Mouse (Mus musculus) megakaryocyte-erythroid progenitor cell, adult 5 weeks (primary cell): Measurements from ENCODE around the gene Junb. TPM values are rescaled to one million over a fixed set of nuclear protein-coding genes. Genes with fewer than 3 reads are reported as not detected.

Experiments
- polyA plus RNA-seq: library from polyadenylated mRNA; stranded (reverse); fragments of >175 nt; gene quantifications from 2 replicates; pipeline ENCODE4 v1.2.3, GENCODE M21; 2012

Gene Junb
- 1,314 and 1,326 TPM in 2 replicates for polyA plus RNA-seq

GRCm38 (mm10) chr8:84978248-84978940 is at the start of gene Junb:
Gene Junb (minus strand): TSS chr8:84978718.

GRCm38 (mm10) chr8:85026670-85027515 is 48.4 kb upstream of the Junb start, which contains the start of gene Trir:
Gene Trir (plus strand): TSS chr8:85026823.

GRCm38 (mm10) chr8:85025098-85025932 is 46.8 kb upstream of the Junb start, which contains the start of gene Asna1:
Gene Asna1 (minus strand): TSS chr8:85025281.

DNA sequence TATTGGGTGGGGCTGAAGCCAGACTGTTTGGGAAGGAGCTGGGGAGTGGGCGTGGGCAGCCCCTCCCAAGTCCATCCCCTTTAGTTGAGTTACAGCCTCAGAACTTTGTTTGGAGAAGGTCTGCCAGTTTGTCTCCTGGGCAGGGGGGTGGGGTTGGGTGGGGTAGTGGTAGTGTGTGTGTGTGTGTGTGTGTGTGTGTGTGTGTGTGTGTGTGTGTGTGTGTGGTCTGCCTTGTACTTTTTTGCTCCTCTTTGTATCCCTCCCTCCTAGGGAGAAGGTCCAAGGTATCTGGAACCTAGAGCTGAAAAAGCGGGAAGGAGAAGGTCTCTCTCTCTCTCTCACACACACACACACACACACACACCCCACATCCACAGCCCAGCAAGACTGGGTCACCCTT is 35.9 kb upstream of the Junb start, which contains the start of gene Best2:
Gene Best2, minus strand, starts transcription at position 101 of the 400 bp plus-strand sequence.

DNA sequence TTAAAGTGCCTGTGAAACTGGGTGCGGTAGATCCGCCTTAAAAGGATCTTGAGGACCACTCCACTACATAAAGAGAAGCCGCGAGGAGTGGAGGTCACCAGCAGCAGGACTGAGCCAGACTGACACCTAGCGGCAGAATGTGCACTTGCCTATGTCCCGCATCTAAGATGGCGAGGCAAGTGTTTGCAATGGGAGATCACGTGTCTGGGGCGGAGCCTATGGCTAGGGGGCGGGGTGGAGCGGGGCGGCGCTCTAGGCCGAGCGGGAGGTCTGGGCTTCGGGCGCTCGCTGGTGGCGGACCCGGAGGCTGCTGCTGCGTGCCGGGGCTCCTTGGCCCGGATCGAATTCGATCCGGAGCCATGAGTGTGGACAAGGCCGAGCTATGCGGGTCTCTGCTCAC is 11.8 kb upstream of the Junb start, which contains the start of gene Hook2:
Gene Hook2, plus strand, starts transcription at position 255 of the 400 bp plus-strand sequence.

DNA sequence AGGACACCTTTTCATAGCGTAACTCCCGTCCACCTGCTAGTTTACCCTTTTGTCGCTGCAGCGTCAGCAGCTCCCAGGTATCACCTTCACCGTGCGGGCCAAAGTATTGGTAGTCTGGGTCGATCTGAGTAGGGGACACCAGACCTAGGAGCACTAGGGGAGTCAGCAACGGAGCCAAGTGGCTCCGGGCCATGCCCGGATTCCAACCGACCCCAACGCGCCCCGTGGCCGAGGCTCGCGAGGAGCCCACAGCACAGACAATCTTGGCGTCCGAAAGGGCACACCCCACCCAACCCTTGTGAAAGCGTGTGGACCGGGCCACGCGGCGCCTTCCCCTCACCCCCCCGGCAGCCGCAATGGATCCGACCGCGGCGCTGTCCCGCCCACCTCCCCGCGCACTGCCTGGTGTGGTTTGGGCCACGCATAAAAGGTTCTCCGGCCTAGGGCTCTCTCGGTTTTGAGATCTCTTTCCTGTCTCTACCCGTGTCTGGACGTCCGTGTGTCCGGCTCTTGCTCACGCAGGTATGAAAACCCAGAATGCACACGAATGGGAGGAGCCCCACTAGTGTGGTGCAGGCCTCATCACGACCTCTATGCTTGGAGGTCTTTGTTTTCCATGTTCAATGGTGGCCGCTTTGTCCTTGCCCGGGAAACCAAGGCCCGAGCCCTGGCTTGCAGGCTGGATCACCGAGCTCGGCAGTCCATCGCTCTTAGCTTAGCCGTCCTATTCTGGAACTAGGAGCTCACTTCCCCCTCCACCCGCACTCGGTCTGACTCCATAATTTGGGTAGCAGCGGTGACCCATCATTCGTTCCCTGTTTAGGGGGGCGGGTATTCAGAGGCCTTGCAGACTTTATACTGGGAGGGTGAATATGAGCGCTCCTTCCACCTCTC is 9.0 kb downstream of the Junb start, which contains the start of the genes Gm49661, Prdx2 and Rnaseh2a:
Gene Gm49661, minus strand, starts transcription at position 193 of the 894 bp plus-strand sequence.
Gene Prdx2, plus strand, starts transcription at position 347 of the 894 bp plus-strand sequence.
Gene Rnaseh2a, minus strand, starts transcription at position 527 of the 894 bp plus-strand sequence.

DNA sequence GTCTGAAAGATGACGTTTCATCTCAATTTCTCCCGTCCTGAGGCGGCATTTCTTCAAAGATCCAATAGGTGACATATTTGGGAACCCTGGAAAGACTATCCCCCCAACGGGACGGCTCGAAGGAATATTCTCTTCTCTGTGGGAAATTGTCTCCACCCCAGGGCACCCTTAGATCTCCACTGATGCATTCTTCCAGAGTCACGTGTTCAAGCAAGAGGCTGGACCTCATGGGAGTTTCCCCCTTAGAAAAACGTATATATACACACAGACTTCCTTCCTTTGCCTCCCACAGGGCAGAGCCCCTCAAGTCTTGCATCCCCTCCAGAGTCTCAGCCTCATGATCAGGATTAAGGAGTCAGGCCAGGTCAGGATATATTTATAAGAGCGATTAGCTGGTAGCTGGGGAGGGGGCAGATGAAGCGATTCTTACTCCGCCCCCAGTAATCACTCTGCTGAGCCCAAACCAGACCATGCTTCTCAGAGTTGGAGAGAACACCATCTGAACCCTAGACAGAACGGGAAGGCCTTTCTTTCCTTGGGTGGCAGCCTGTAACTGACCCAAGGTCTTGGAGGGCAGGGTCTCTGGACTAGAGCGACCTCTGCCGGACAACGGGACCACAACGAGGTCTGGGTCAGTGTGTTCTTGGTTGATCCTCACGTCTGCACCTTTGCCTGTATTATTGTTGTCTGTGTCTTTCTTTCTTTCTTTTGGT is 31.8 kb downstream of the Junb start, which contains the start of gene Rtbdn:
Gene Rtbdn, plus strand, starts transcription at position 464 of the 713 bp plus-strand sequence.

DNA sequence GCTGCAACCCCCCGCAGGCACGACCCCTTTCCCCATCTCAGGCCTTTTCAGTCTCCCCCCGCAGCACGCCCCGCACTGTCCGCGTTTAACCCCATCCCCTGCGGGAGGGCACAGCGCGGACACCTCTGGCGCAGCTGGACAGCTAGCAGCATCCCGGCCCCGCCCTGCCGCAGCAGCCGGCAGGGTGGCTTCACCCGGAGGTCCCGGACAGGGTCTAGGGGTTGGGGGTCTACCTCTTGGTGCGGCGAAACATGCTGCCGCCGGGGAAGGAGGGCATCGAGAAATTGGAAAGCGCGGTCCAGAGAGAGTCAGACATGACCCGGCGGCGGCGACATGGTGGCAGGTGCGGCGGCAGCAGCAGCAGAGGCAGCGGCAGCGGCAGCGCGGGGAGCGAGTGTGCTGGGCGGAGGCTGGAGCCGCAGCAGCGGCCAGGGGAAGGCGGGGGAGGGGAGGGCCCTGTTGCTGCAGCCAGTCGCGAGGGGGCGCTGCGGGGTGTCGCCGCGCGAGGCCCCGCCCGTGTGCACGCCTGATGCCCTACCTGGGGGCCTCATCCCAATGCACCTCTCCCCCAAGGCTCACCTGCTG is 41.5 kb downstream of the Junb start, which contains the start of gene Mast1:
Gene Mast1, minus strand, starts transcription at position 398 of the 585 bp plus-strand sequence.

Other genes with a start within 250 kb of the Junb start
- 112 and 143 TPM in 2 replicates for gene Nfix, start 178.4 kb downstream of the Junb start, polyA plus RNA-seq
- 2.3 and 2.4 TPM in 2 replicates for gene Dand5, start 155.9 kb downstream of the Junb start, polyA plus RNA-seq
- 136 and 145 TPM in 2 replicates for gene Gadd45gip1, start 147.2 kb downstream of the Junb start, polyA plus RNA-seq
- 315 and 332 TPM in 2 replicates for gene Rad23a, start 138.1 kb downstream of the Junb start, polyA plus RNA-seq
- 878 and 1,229 TPM in 2 replicates for gene Calr, start 131.8 kb downstream of the Junb start, polyA plus RNA-seq
- gene Farsa, start 121.7 kb downstream of the Junb start, polyA plus RNA-seq = 121 and 135 TPM in 2 replicates
- 155 and 182 TPM in 2 replicates for gene Syce2, start 106.6 kb downstream of the Junb start, polyA plus RNA-seq
- 52.8 and 57.4 TPM in 2 replicates for gene Gcdh, start 84.8 kb downstream of the Junb start, polyA plus RNA-seq
- gene Klf1, start 76.8 kb downstream of the Junb start, polyA plus RNA-seq = 122 and 124 TPM in 2 replicates
- 34.2 and 54.0 TPM in 2 replicates for gene Dnase2a, start 70.2 kb downstream of the Junb start, polyA plus RNA-seq
- gene Mast1, start 41.4 kb downstream of the Junb start, polyA plus RNA-seq = 0.03 and 0.19 TPM in 2 replicates
- gene Rtbdn, start 31.7 kb downstream of the Junb start, polyA plus RNA-seq = not detected in 2 replicates
- not detected in 2 replicates for gene Gm49661, start 9.3 kb downstream of the Junb start, polyA plus RNA-seq
- gene Prdx2, start 9.1 kb downstream of the Junb start, polyA plus RNA-seq = 79.0 and 82.7 TPM in 2 replicates
- gene Rnaseh2a, start 9.0 kb downstream of the Junb start, polyA plus RNA-seq = 323 and 329 TPM in 2 replicates
- gene Hook2, start 11.9 kb upstream of the Junb start, polyA plus RNA-seq = 22.8 and 26.7 TPM in 2 replicates
- 0.02 TPM in 1 of 2 replicates, not detected in the other for gene Best2, start 35.8 kb upstream of the Junb start, polyA plus RNA-seq
- gene Asna1, start 46.6 kb upstream of the Junb start, polyA plus RNA-seq = 87.9 and 91.1 TPM in 2 replicates
- 350 and 408 TPM in 2 replicates for gene Trir, start 48.1 kb upstream of the Junb start, polyA plus RNA-seq
- 11.7 and 13.9 TPM in 2 replicates for gene Tnpo2, start 58.2 kb upstream of the Junb start, polyA plus RNA-seq
- 19.4 and 20.4 TPM in 2 replicates for gene Fbxw9, start 81.3 kb upstream of the Junb start, polyA plus RNA-seq
- gene Gm5741, start 89.3 kb upstream of the Junb start, polyA plus RNA-seq = 0.30 and 0.79 TPM in 2 replicates
- gene Dhps, start 93.0 kb upstream of the Junb start, polyA plus RNA-seq = 45.6 and 47.8 TPM in 2 replicates
- gene Wdr83os, start 102.0 kb upstream of the Junb start, polyA plus RNA-seq = 15.9 and 19.7 TPM in 2 replicates
- gene Wdr83, start 102.6 kb upstream of the Junb start, polyA plus RNA-seq = 28.6 and 36.6 TPM in 2 replicates
- 34.4 and 41.1 TPM in 2 replicates for gene Man2b1, start 104.6 kb upstream of the Junb start, polyA plus RNA-seq
- not detected in 2 replicates for gene Zfp791, start 144.4 kb upstream of the Junb start, polyA plus RNA-seq
- gene Cks1brt, start 173.2 kb upstream of the Junb start, polyA plus RNA-seq = not detected in 2 replicates
- gene Olfr371, start 247.3 kb upstream of the Junb start, polyA plus RNA-seq = not detected in 2 replicates